Mouse (Mus musculus): ENCODE results near the gene Trpv4. TPM values are rescaled to one million over a fixed set of nuclear protein-coding genes. Genes with fewer than 3 reads are reported as not detected.

Gene Trpv4
- polyA plus RNA-seq, 1 experiment from 2014 or later: 0.46 TPM

DNA sequence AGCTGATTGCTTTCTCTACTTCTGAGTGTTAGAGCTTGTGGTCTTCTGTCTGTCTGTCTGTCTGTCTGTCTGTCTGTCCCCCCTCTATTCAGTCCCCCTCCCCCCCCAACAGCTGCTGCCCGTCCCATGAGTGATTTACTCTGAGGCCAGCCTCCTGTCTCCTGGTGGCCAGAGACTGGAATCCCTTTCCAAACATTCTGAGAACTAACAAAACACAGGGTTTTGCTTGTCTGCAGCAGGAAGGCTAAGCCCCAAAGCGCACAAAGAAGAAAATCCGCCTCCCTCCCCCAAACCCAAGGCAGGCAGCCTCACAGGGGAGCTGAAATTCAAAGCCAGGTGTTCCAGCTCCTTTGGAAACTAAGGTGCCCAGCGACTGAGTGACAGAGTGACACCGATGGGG is 72.5 kb downstream of the Trpv4 start:
- Histone ChIP-seq H3K9me3 (ENCODE audit: control insufficient read depth, low read length) (no peaks in the 10 kb centered on the region), H3K9ac (replicated peaks; ENCODE audit: low read length) (no peak overlapping the region; the same call in 1 of the 2 replicates), H3K4me1 (ENCODE audit: control insufficient read depth, insufficient read depth, low read length) (peaks cover 68% of the 10 kb centered on the region), H3K4me3 (replicated peaks; ENCODE audit: low read depth, low read length) (no peak overlapping the region), H3K27ac (replicated peaks; ENCODE audit: low read depth, low read length) (peak overlapping the region; percentile 56; the same call in 1 of the 2 replicates), H3K4me2 (ENCODE audit: low read length) (0 out of 2 replicates have a peak overlapping the region, but pooled peaks have one; percentile 11), H3K36me3 (ENCODE audit: control insufficient read depth, insufficient read depth, low read length) (no peaks in the 10 kb centered on the region), H3K27me3 (ENCODE audit: control insufficient read depth, insufficient read depth, low read length) (no peaks in the 10 kb centered on the region)
- WGBS: 1% methylated on average over 5 of the region's 5 CpGs
- ATAC-seq (ENCODE audit: low FRiP score, low TSS enrichment): no peak
- DNase-seq: peak; percentile 55

GRCm38 (mm10) chr5:114584293-114585104 is 73.7 kb downstream of the Trpv4 start:
- ATAC-seq (ENCODE audit: low FRiP score, low TSS enrichment) (0 out of 2 replicates have a peak, but pooled peaks have one; percentile 38), DNase-seq (peak; percentile 65)
- no peak overlapping the region for H3K4me2 ChIP-seq (ENCODE audit: low read length)
- WGBS: 12% methylated on average over 14 of the region's 14 CpGs
- no peaks in the 10 kb centered on the region for H3K27me3 ChIP-seq (ENCODE audit: control insufficient read depth, insufficient read depth, low read length)
- H3K9ac ChIP-seq (replicated peaks; ENCODE audit: low read length): 0 out of 2 replicates have a peak overlapping the region, but pooled peaks have one; percentile 13
- 0 out of 2 replicates have a peak, but pooled peaks cover 3% of the 10 kb centered on the region for H3K36me3 ChIP-seq (ENCODE audit: control insufficient read depth, insufficient read depth, low read length)
- no peak overlapping the region for H3K4me3 ChIP-seq (replicated peaks; ENCODE audit: low read depth, low read length)
- no peaks in the 10 kb centered on the region for H3K9me3 ChIP-seq (ENCODE audit: control insufficient read depth, low read length)
- H3K27ac ChIP-seq (replicated peaks; ENCODE audit: low read depth, low read length): peak overlapping the region; percentile 56
- peaks cover 59% of the 10 kb centered on the region for H3K4me1 ChIP-seq (ENCODE audit: control insufficient read depth, insufficient read depth, low read length)

- Histone ChIP-seq H3K4me3 (replicated peaks; ENCODE audit: low read depth, low read length) (no peak overlapping the region), H3K36me3 (ENCODE audit: control insufficient read depth, insufficient read depth, low read length) (0 out of 2 replicates have a peak, but pooled peaks cover 6% of the 10 kb centered on the region), H3K4me1 (ENCODE audit: control insufficient read depth, insufficient read depth, low read length) (peaks cover 56% of the 10 kb centered on the region), H3K9me3 (ENCODE audit: control insufficient read depth, low read length) (no peaks in the 10 kb centered on the region), H3K9ac (replicated peaks; ENCODE audit: low read length) (no peak overlapping the region), H3K4me2 (ENCODE audit: low read length) (no peak overlapping the region), H3K27me3 (ENCODE audit: control insufficient read depth, insufficient read depth, low read length) (no peaks in the 10 kb centered on the region), H3K27ac (replicated peaks; ENCODE audit: low read depth, low read length) (peak overlapping the region; percentile 56; the same call in 1 of the 2 replicates)
- WGBS: 75% methylated on average over 12 of the region's 12 CpGs
- ATAC-seq (ENCODE audit: low FRiP score, low TSS enrichment) (no peak), DNase-seq (no peak)
Observed at GRCm38 (mm10) chr5:114583490-114584175, 74.6 kb downstream of the Trpv4 start.

DNA sequence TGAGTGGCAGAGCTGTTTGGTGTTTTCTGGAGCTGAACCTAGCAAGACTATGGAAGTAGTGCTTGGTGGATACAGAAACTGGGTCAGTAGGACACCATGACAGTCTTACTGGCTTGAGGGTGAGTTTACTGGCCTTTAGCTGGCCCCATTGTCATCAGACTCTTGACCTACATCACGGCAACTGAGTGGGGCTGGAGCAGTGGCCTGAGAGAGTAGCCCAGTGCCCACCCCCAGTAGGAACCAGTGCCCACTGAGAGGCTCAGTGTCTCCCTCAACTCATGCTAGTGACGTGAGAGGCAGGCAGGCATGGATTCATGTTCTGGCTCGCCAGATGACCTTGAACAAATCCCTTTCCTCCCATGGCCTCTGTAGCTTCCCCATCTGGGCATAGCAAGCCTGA is 75.2 kb downstream of the Trpv4 start:
- 71% methylated on average over 3 of the region's 3 CpGs for WGBS
- 0 out of 2 replicates have a peak, but pooled peaks cover 6% of the 10 kb centered on the region for H3K36me3 ChIP-seq (ENCODE audit: control insufficient read depth, insufficient read depth, low read length)
- no peak overlapping the region for H3K9ac ChIP-seq (replicated peaks; ENCODE audit: low read length)
- DNase-seq: no peak
- H3K27ac ChIP-seq (replicated peaks; ENCODE audit: low read depth, low read length): no peak overlapping the region
- no peak overlapping the region for H3K4me3 ChIP-seq (replicated peaks; ENCODE audit: low read depth, low read length)
- ATAC-seq (ENCODE audit: low FRiP score, low TSS enrichment): no peak
- H3K4me1 ChIP-seq (ENCODE audit: control insufficient read depth, insufficient read depth, low read length): peaks cover 56% of the 10 kb centered on the region
- H3K9me3 ChIP-seq (ENCODE audit: control insufficient read depth, low read length): no peaks in the 10 kb centered on the region
- H3K27me3 ChIP-seq (ENCODE audit: control insufficient read depth, insufficient read depth, low read length): no peaks in the 10 kb centered on the region
- no peak overlapping the region for H3K4me2 ChIP-seq (ENCODE audit: low read length)

DNA sequence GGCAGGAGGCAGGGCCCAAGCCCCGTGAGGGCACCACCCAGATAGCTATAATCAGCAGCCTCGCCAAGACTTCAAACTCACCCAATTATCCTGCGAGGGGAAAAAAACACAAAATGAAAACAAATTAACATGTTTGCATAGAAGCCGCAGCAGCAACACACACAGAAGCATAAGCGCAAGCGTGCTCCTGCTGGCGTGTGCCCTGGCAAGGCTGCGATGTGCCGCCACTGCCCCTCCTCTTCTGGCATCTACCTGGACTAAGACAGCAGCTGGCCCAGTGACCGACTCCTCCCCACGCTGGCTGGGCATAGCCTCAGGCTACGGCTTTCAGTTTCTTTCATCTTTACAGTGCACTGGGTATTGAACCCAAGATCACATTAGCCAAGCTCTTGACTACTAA is 76.7 kb downstream of the Trpv4 start:
- ATAC-seq (ENCODE audit: low FRiP score, low TSS enrichment) (no peak), DNase-seq (peak; percentile 59)
- H3K27ac ChIP-seq (replicated peaks; ENCODE audit: low read depth, low read length): no peak overlapping the region
- 0 out of 2 replicates have a peak, but pooled peaks cover 6% of the 10 kb centered on the region for H3K36me3 ChIP-seq (ENCODE audit: control insufficient read depth, insufficient read depth, low read length)
- no peak overlapping the region for H3K9ac ChIP-seq (replicated peaks; ENCODE audit: low read length)
- 57% methylated on average over 12 of the region's 12 CpGs for WGBS
- no peaks in the 10 kb centered on the region for H3K27me3 ChIP-seq (ENCODE audit: control insufficient read depth, insufficient read depth, low read length)
- no peak overlapping the region for H3K4me3 ChIP-seq (replicated peaks; ENCODE audit: low read depth, low read length)
- no peaks in the 10 kb centered on the region for H3K9me3 ChIP-seq (ENCODE audit: control insufficient read depth, low read length)
- peaks cover 63% of the 10 kb centered on the region for H3K4me1 ChIP-seq (ENCODE audit: control insufficient read depth, insufficient read depth, low read length)
- H3K4me2 ChIP-seq (ENCODE audit: low read length): no peak overlapping the region

GRCm38 (mm10) chr5:114579714-114580357 is 78.4 kb downstream of the Trpv4 start:
- Histone ChIP-seq H3K4me3 (replicated peaks; ENCODE audit: low read depth, low read length) (no peak overlapping the region), H3K27ac (replicated peaks; ENCODE audit: low read depth, low read length) (no peak overlapping the region), H3K36me3 (ENCODE audit: control insufficient read depth, insufficient read depth, low read length) (0 out of 2 replicates have a peak, but pooled peaks cover 6% of the 10 kb centered on the region), H3K9ac (replicated peaks; ENCODE audit: low read length) (no peak overlapping the region), H3K4me1 (ENCODE audit: control insufficient read depth, insufficient read depth, low read length) (peaks cover 63% of the 10 kb centered on the region), H3K27me3 (ENCODE audit: control insufficient read depth, insufficient read depth, low read length) (no peaks in the 10 kb centered on the region; the same call in 1 of the 2 replicates), H3K9me3 (ENCODE audit: control insufficient read depth, low read length) (no peaks in the 10 kb centered on the region), H3K4me2 (ENCODE audit: low read length) (no peak overlapping the region)
- 53% methylated on average over 8 of the region's 8 CpGs for WGBS
- ATAC-seq (ENCODE audit: low FRiP score, low TSS enrichment) (no peak), DNase-seq (peak; percentile 55)

DNA sequence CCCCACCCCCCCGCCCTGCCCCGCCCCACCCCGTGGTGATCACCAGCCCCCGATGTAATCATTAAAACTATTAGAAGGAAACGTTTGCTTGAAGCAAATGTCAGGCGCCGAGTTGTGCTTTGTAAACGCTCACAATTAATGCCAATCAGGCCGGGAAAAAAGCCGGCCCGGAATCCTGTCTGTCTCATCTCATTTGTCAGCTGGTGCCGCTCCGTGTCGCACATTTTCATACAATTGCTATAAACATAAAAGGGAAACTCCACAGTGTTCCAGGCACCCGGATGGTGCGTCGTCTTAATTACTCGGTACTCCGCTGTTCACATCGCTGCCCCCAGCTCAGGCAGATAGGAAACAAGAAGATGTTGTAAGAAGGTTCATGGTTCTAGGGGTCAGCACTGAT is 79.9 kb downstream of the Trpv4 start:
- Histone ChIP-seq H3K36me3 (ENCODE audit: control insufficient read depth, insufficient read depth, low read length) (0 out of 2 replicates have a peak, but pooled peaks cover 6% of the 10 kb centered on the region), H3K27me3 (ENCODE audit: control insufficient read depth, insufficient read depth, low read length) (no peaks in the 10 kb centered on the region; the same call in 1 of the 2 replicates), H3K4me1 (ENCODE audit: control insufficient read depth, insufficient read depth, low read length) (peaks cover 64% of the 10 kb centered on the region), H3K9ac (replicated peaks; ENCODE audit: low read length) (no peak overlapping the region), H3K27ac (replicated peaks; ENCODE audit: low read depth, low read length) (0 out of 2 replicates have a peak overlapping the region, but pooled peaks have one; percentile 26), H3K4me3 (replicated peaks; ENCODE audit: low read depth, low read length) (no peak overlapping the region), H3K9me3 (ENCODE audit: control insufficient read depth, low read length) (no peaks in the 10 kb centered on the region), H3K4me2 (ENCODE audit: low read length) (peak overlapping the region; percentile 22)
- 11% methylated on average over 20 of the region's 20 CpGs for WGBS
- DNase-seq (peak; percentile 74), ATAC-seq (ENCODE audit: low FRiP score, low TSS enrichment) (no peak)

DNA sequence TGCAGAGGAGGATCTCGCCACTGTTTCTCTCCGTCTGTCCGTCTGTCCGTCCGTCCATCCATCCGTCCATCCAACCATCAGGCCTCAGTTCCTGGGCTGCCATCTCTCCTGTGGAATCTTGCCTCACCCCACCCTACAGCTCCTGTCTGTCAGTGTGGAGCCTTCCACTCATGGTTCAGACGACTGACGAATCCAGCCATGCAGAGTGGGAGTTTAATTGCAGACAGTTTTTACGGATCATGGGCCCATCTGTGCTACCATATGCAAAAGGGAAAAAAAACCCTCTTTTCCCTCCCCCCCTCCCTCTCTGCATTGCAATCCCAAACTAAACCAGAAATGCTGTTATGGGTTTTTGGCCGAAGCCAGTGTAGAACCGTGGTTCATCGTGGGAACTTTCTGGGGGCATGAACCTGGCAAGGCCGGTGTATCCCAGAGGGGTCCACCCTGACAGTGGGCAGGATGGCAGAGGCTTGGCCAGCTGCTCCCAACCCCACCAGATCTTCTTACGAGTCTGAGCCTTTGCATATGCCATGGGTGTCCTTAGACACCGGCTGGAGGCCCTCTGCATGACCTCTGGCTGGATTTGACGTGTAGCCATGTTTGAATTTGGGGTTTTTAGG is 82.1 kb downstream of the Trpv4 start:
- ATAC-seq (ENCODE audit: low FRiP score, low TSS enrichment) (no peak), DNase-seq (no peak)
- Histone ChIP-seq H3K27ac (replicated peaks; ENCODE audit: low read depth, low read length) (0 out of 2 replicates have a peak overlapping the region, but pooled peaks have one; percentile 42), H3K36me3 (ENCODE audit: control insufficient read depth, insufficient read depth, low read length) (0 out of 2 replicates have a peak, but pooled peaks cover 6% of the 10 kb centered on the region), H3K4me3 (replicated peaks; ENCODE audit: low read depth, low read length) (no peak overlapping the region), H3K27me3 (ENCODE audit: control insufficient read depth, insufficient read depth, low read length) (no peaks in the 10 kb centered on the region; the same call in 1 of the 2 replicates), H3K9me3 (ENCODE audit: control insufficient read depth, low read length) (no peaks in the 10 kb centered on the region), H3K4me1 (ENCODE audit: control insufficient read depth, insufficient read depth, low read length) (peaks cover 81% of the 10 kb centered on the region), H3K9ac (replicated peaks; ENCODE audit: low read length) (no peak overlapping the region), H3K4me2 (ENCODE audit: low read length) (no peak overlapping the region)
- WGBS: 78% methylated on average over 16 of the region's 16 CpGs
